Mouse (Mus musculus) layer of hippocampus, adult 2 months (tissue): ENCODE data around the gene Plekhm3. TPM values are rescaled to one million over a fixed set of nuclear protein-coding genes. Genes with fewer than 3 reads are reported as not detected.

ENCODE experiments used
- DNase-seq, 2 experiments: peaks; one replicate each; pipeline ENCODE4 v3.0.0; 2022; ENCODE audit warnings: low spot score in 2 of 2
- H3K27ac ChIP-seq: fragments of 200-600 bp; 2 replicates; pipeline ENCODE4 v1.8.1; 2022
- H3K4me3 ChIP-seq: fragments of 200-600 bp; 2 replicates; pipeline ENCODE4 v1.8.1; 2022; ENCODE audit warnings: mild to moderate bottlenecking
- CTCF ChIP-seq: fragments of 200-600 bp; conservative IDR thresholded peaks from 2 replicates; pipeline ENCODE4 v1.8.1; 2022; ENCODE audit warnings: antibody characterized with exemption, mild to moderate bottlenecking, moderate library complexity
- total RNA-seq, 2 experiments: library from RNA; stranded (reverse); gene quantifications; 2 replicates each; pipeline ENCODE4 v1.2.3; 2021

The Plekhm3 gene
- total RNA-seq, 2 experiments from 2014 or later = 35.6 to 36.0 TPM

DNA sequence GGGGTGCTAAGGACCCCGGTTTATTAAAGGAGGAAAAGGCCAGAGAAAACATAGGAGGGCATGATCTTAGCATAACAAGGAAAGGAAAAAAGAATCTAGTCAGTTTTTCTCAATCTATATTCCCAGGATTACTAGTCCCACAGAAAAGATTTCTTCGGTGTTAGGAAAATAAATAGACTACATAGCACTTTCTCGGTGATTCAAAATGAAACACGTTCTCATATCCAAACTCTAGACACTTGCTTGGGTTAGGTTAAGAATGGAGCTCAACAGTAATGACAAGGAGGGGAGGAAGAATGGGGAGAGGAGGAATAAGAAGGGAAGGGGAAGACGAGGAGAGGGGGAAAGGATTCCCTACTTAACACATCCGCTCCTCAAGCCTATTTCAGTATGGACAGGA is 69.9 kb downstream of the Plekhm3 start:
- H3K4me3 ChIP-seq = no peak overlapping the region
- no peak for DNase-seq
- TF ChIP-seq CTCF = no peak
- H3K27ac ChIP-seq = no peak overlapping the region

GRCm38 (mm10) chr1:64885328-64885727 is 71.3 kb downstream of the Plekhm3 start:
- no peak overlapping the region for H3K4me3 ChIP-seq
- peak; percentile 24 to 36 for DNase-seq
- TF ChIP-seq CTCF = no peak
- H3K27ac ChIP-seq = peak overlapping the region; percentile 2; the same call in 1 of the 2 replicates

- no peak for TF ChIP-seq CTCF
- no peak overlapping the region for H3K27ac ChIP-seq
- H3K4me3 ChIP-seq = no peak overlapping the region
- no peak for DNase-seq
Measured at GRCm38 (mm10) chr1:64884007-64884406, 72.6 kb downstream of the Plekhm3 start.

- TF ChIP-seq CTCF = no peak
- Histone ChIP-seq H3K4me3 (no peak overlapping the region), H3K27ac (no peak overlapping the region)
- DNase-seq = no peak
Measured at GRCm38 (mm10) chr1:64880613-64881012, 76.0 kb downstream of the Plekhm3 start.

GRCm38 (mm10) chr1:64878795-64879240 is 77.8 kb downstream of the Plekhm3 start:
- no peak for DNase-seq
- TF ChIP-seq CTCF = no peak
- Histone ChIP-seq H3K27ac (no peak overlapping the region), H3K4me3 (no peak overlapping the region)

DNA sequence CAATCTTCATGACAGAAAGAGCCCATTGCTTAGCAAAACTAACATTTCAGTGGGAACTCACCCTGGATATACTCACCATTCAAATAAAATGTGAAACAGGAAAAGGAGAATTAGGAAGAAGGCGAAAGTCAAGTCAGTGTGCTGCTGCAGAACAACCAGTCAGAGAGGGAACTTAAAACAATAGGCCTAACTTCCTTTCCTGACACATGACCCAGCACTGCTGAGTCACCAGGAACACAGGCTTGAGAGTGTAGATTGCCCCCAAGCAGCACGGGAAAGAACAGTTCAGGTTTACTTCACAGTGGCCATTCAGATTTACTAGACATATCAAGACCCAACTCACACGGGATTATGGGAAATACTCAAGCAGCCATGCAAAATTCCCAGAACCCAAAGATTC is 80.3 kb downstream of the Plekhm3 start:
- DNase-seq = no peak
- Histone ChIP-seq H3K4me3 (no peak overlapping the region), H3K27ac (no peak overlapping the region)
- no peak for TF ChIP-seq CTCF

GRCm38 (mm10) chr1:64875712-64876111 is 80.9 kb downstream of the Plekhm3 start:
- H3K27ac ChIP-seq = no peak overlapping the region

DNA sequence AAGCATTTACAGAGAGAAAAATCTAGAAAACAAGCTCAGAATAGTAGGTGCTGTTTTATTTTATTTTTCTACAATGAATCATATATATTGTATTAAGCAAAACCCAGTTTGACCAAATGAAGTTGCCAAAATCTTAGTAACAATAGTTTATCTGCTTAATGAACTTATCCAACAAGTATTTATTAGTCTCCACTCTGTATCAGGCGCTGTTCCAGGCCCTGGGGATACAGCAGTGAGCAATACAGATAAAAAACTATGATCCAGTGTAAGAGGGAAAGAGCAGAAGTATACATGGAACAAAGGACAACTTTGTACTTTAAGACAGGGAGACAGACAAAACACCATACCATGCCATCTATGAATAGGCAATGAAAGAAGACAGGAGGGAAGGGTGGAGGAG is 81.5 kb downstream of the Plekhm3 start:
- H3K27ac ChIP-seq = no peak overlapping the region
- H3K4me3 ChIP-seq = no peak overlapping the region
- DNase-seq = no peak
- TF ChIP-seq CTCF = no peak

More at GRCm38 (mm10) chr1:64875712-64876111, 80.9 kb downstream of the Plekhm3 start:
- DNase-seq = no peak
- no peak overlapping the region for H3K4me3 ChIP-seq
- TF ChIP-seq CTCF = no peak

- no peak overlapping the region for H3K4me3 ChIP-seq
- no peak overlapping the region for H3K27ac ChIP-seq
- no peak for DNase-seq
- no peak for TF ChIP-seq CTCF
Measured at GRCm38 (mm10) chr1:64871956-64872355, 84.7 kb downstream of the Plekhm3 start.

- Histone ChIP-seq H3K4me3 (no peak overlapping the region), H3K27ac (no peak overlapping the region)
- DNase-seq = no peak
- no peak for TF ChIP-seq CTCF
Measured at GRCm38 (mm10) chr1:64867684-64868083, 88.9 kb downstream of the Plekhm3 start.

- Histone ChIP-seq H3K27ac (no peak overlapping the region), H3K4me3 (no peak overlapping the region)
- DNase-seq = no peak
- no peak for TF ChIP-seq CTCF
Measured at GRCm38 (mm10) chr1:64866140-64866539, 90.5 kb downstream of the Plekhm3 start.

- DNase-seq = peak; percentile 21 to 23
- TF ChIP-seq CTCF = no peak
- Histone ChIP-seq H3K4me3 (no peak overlapping the region), H3K27ac (no peak overlapping the region)
Measured at GRCm38 (mm10) chr1:64860235-64860920, 96.2 kb downstream of the Plekhm3 start.

- DNase-seq = no peak
- no peak overlapping the region for H3K27ac ChIP-seq
- no peak overlapping the region for H3K4me3 ChIP-seq
- TF ChIP-seq CTCF = no peak
Measured at GRCm38 (mm10) chr1:64859826-64860225, 96.8 kb downstream of the Plekhm3 start.

GRCm38 (mm10) chr1:64854835-64855234 is 101.8 kb downstream of the Plekhm3 start:
- Histone ChIP-seq H3K4me3 (no peak overlapping the region), H3K27ac (no peak overlapping the region)
- no peak for TF ChIP-seq CTCF
- DNase-seq = no peak
